Mouse (Mus musculus) MEL (cell line): Measurements from ENCODE around the gene Olfr538. TPM values are rescaled to one million over a fixed set of nuclear protein-coding genes. Genes with fewer than 3 reads are reported as not detected.
"Not testable (repeated sequence)": the region's sequence is repeated elsewhere in the genome, so short reads cannot be mapped to it uniquely, and the experiment has no call there.

Experiments used
- DNase-seq: peaks from one replicate; pipeline ENCODE4 v3.0.0; 2011; ENCODE audit warnings: low read depth, low spot score
- H3K27ac ChIP-seq: 2 replicates; pipeline ENCODE4 v1.5.1; 2012; ENCODE audit warnings: low read depth, mild to moderate bottlenecking, control low read depth, low read length, moderate library complexity; ENCODE audit not compliant: control insufficient read depth
- H3K27me3 ChIP-seq, 2 experiments: fragments of 150-350 bp in 1 of 2; sonication (generic) in 1 of 2; 2 replicates each; pipeline ENCODE4 v1.6.1; 2012; ENCODE audit warnings: low read length in 2 of 2, mild to moderate bottlenecking in 2 of 2, improper control_type of control experiment in 1 of 2, moderate library complexity in 1 of 2; ENCODE audit not compliant: insufficient read depth in 2 of 2, control insufficient read depth in 1 of 2
- H3K36me3 ChIP-seq, 2 experiments: 2 replicates each; pipeline ENCODE4 v1.6.1; 2012 to 2014; ENCODE audit warnings: low read length in 2 of 2, improper control_type of control experiment in 1 of 2, inconsistent platforms in 1 of 2, mild to moderate bottlenecking in 1 of 2; ENCODE audit not compliant: insufficient read depth in 2 of 2, control insufficient read depth in 1 of 2
- H3K4me1 ChIP-seq, 2 experiments: fragments of 150-350 bp in 1 of 2; sonication (generic) in 1 of 2; 2 replicates each; pipeline ENCODE4 v1.6.1; 2012; ENCODE audit warnings: low read length in 2 of 2, improper control_type of control experiment in 1 of 2, mild to moderate bottlenecking in 1 of 2; ENCODE audit not compliant: insufficient read depth in 2 of 2, control insufficient read depth in 1 of 2
- H3K4me3 ChIP-seq, 2 experiments: fragments of 150-350 bp in 1 of 2; sonication (generic) in 1 of 2; 2 replicates each; pipeline ENCODE4 v1.5.1; 2012; ENCODE audit warnings: low read depth in 2 of 2, low read length in 2 of 2, mild to moderate bottlenecking in 2 of 2, moderate library complexity in 2 of 2, control low read depth in 1 of 2, improper control_type of control experiment in 1 of 2; ENCODE audit not compliant: control insufficient read depth in 1 of 2, insufficient read depth in 1 of 2
- H3K79me2 ChIP-seq: 2 replicates; pipeline ENCODE4 v1.6.1; 2012; ENCODE audit warnings: mild to moderate bottlenecking, low read length, moderate library complexity; ENCODE audit not compliant: control insufficient read depth, poor library complexity, insufficient read depth
- H3K9ac ChIP-seq: 2 replicates; pipeline ENCODE4 v1.6.1; 2012; ENCODE audit warnings: low read depth, mild to moderate bottlenecking, control low read depth, low read length, moderate library complexity; ENCODE audit not compliant: control insufficient read depth, poor library complexity, severe bottlenecking
- H3K9me3 ChIP-seq: fragments of 150-350 bp; sonication (generic); replicated peaks from 2 replicates; pipeline ENCODE4 v1.6.1; 2012; ENCODE audit warnings: mild to moderate bottlenecking, low read length, improper control_type of control experiment, moderate library complexity; ENCODE audit not compliant: insufficient read depth
- CTCF ChIP-seq, 3 experiments: IDR thresholded peaks in 2 of 3; conservative IDR thresholded peaks in 1 of 3; 2 replicates each; pipeline ENCODE4 v1.5.1; 2011 to 2012; ENCODE audit warnings: low read length in 3 of 3, low read depth in 2 of 3, mild to moderate bottlenecking in 2 of 3, improper control_type of control experiment in 1 of 3, inconsistent platforms in 1 of 3, mixed read lengths in 1 of 3, moderate library complexity in 1 of 3; ENCODE audit not compliant: control insufficient read depth in 1 of 3, insufficient read depth in 1 of 3, poor library complexity in 1 of 3, severe bottlenecking in 1 of 3
- E2F4 ChIP-seq: IDR thresholded peaks from 2 replicates; pipeline ENCODE4 v1.6.1; 2011; ENCODE audit warnings: low read depth, low read length, improper control_type of control experiment, borderline replicate concordance
- ETS1 ChIP-seq: IDR thresholded peaks from 2 replicates; pipeline ENCODE4 v1.6.1; 2012; ENCODE audit warnings: low read depth, mild to moderate bottlenecking, inconsistent platforms, low read length, improper control_type of control experiment, moderate library complexity
- HCFC1 ChIP-seq: IDR thresholded peaks from 2 replicates; pipeline ENCODE4 v1.6.1; 2012; ENCODE audit warnings: low read depth, mild to moderate bottlenecking, inconsistent platforms, low read length, improper control_type of control experiment, moderate library complexity
- MAFK ChIP-seq: IDR thresholded peaks from 2 replicates; pipeline ENCODE4 v1.6.1; 2011; ENCODE audit warnings: low read depth, mild to moderate bottlenecking, low read length, improper control_type of control experiment, borderline replicate concordance
- MXI1 ChIP-seq: IDR thresholded peaks from 2 replicates; pipeline ENCODE4 v1.6.1; 2011; ENCODE audit warnings: mild to moderate bottlenecking, low read depth, low read length, improper control_type of control experiment
- NRF1 ChIP-seq: IDR thresholded peaks from 2 replicates; pipeline ENCODE4 v1.6.1; 2014; ENCODE audit warnings: low read depth, mild to moderate bottlenecking, inconsistent platforms, low read length, improper control_type of control experiment, moderate library complexity; ENCODE audit not compliant: poor library complexity, insufficient read depth, severe bottlenecking
- TAL1 ChIP-seq: IDR thresholded peaks from 2 replicates; pipeline ENCODE4 v1.6.1; 2012; ENCODE audit warnings: mild to moderate bottlenecking, inconsistent platforms, low read length, moderate library complexity, mixed read lengths
- USF1 ChIP-seq: IDR thresholded peaks from 2 replicates; pipeline ENCODE4 v1.6.1; 2014; ENCODE audit warnings: low read depth, mild to moderate bottlenecking, inconsistent platforms, low read length, improper control_type of control experiment, moderate library complexity
- ZMIZ1 ChIP-seq: IDR thresholded peaks from 2 replicates; pipeline ENCODE4 v1.6.1; 2012; ENCODE audit warnings: low read depth, mild to moderate bottlenecking, inconsistent platforms, low read length, improper control_type of control experiment, moderate library complexity
- polyA plus RNA-seq, 2 experiments: library from polyadenylated mRNA; stranded (reverse) in 1 of 2; unstranded in 1 of 2; fragments of >175 nt in 1 of 2; fragments of >200 nt in 1 of 2; gene quantifications; 2 replicates each; pipeline versions ENCODE4 v1.2.1 to v1.2.4; 2012; ENCODE audit warnings: low replicate concordance in 2 of 2, low read depth in 1 of 2; ENCODE audit not compliant: insufficient read length in 2 of 2, insufficient read depth in 1 of 2, missing spikeins in 1 of 2
- total RNA-seq: library from RNA; depleted of rRNA; stranded (reverse); fragments of 300-350 nt; gene quantifications from 2 replicates; pipeline ENCODE4 v1.2.3, GENCODE M21; 2012; rRNA removed

Olfr538 gene
- not detected in 2 replicates for total RNA-seq
- polyA plus RNA-seq: not detected

GRCm38 (mm10) chr7:140567586-140567985 is at the start of gene Olfr538:
Olfr538 (plus strand) TSS chr7:140567886.
- Histone ChIP-seq H3K9me3 (no peaks in the 10 kb centered on the region), H3K9ac (no peak within 1 kb of the TSS), H3K27ac (no peak within 1 kb of the TSS), H3K4me1 (no peaks in the 10 kb centered on the region), H3K27me3 (no peaks in the 10 kb centered on the region), H3K36me3 (no peaks in the 10 kb centered on the region), H3K79me2 (no peaks in the 10 kb centered on the region), H3K4me3 (no peak within 1 kb of the TSS)
- DNase-seq: no peak
- TF ChIP-seq ZMIZ1 (no peak), MAFK (no peak), NRF1 (no peak), MXI1 (no peak), CTCF (IDR thresholded peaks at IDR 0.05 in 2 of 3, conservative IDR thresholded peaks at IDR 0.05 in 1 of 3; ENCODE audit: control insufficient read depth in 1 of 3, insufficient read depth in 1 of 3, low read depth in 2 of 3, low read length in 3 of 3, poor library complexity in 1 of 3, severe bottlenecking in 1 of 3) (no peak), USF1 (no peak)

- Histone ChIP-seq H3K79me2 (no peaks in the 10 kb centered on the region), H3K36me3 (no peaks in the 10 kb centered on the region), H3K4me1 (no peaks in the 10 kb centered on the region), H3K9me3 (no peaks in the 10 kb centered on the region), H3K27ac (no peak overlapping the region), H3K27me3 (no peaks in the 10 kb centered on the region), H3K9ac (no peak overlapping the region), H3K4me3 (no peak overlapping the region)
- no peak for TF ChIP-seq ETS1
- no peak for TF ChIP-seq TAL1
- TF ChIP-seq E2F4: no peak
- TF ChIP-seq ZMIZ1: no peak
- no peak for TF ChIP-seq HCFC1
- DNase-seq: no peak
Measured at GRCm38 (mm10) chr7:140539746-140540145, 27.9 kb upstream of the Olfr538 start.

DNA sequence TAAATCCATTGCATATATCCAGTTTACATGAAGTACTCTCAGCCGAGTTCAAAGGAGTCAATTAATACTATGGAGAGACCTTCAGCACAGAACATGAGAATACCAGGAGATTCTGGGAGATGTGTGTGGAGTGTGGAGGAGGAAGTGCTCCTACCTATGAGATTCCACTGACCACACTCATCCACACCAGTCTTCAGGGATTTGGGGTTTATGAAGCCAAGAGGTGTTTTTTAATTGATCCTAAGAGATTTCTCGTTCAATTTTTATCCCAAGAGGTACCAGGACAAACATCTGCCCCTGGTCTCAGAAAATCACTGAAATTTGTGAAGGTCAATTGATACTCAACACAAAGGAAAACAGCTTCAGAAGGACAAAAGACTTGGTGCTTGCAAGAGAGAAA is 33.3 kb downstream of the Olfr538 start, which contains the start of gene Olfr46:
Olfr46 (plus strand) TSS at position 301 of the 400 bp plus-strand sequence.
- not testable (repeated sequence) for H3K27me3 ChIP-seq, H3K36me3 ChIP-seq, H3K9me3 ChIP-seq, DNase-seq, H3K4me3 ChIP-seq, H3K4me1 ChIP-seq, H3K9ac ChIP-seq, H3K79me2 ChIP-seq, H3K27ac ChIP-seq

Other genes starting within 250 kb of the Olfr538 start
- not detected in 2 replicates for gene Olfr525, start 247.0 kb upstream of the Olfr538 start, total RNA-seq
- gene Olfr525, start 247.0 kb upstream of the Olfr538 start, polyA plus RNA-seq: under 1 TPM in 1 of 2 experiments, not detected in 1; 0.01 TPM
- not detected in 2 replicates for gene Olfr527, start 233.9 kb upstream of the Olfr538 start, total RNA-seq
- gene Olfr527, start 233.9 kb upstream of the Olfr538 start, polyA plus RNA-seq: not detected
- gene Olfr60, start 206.2 kb upstream of the Olfr538 start, total RNA-seq: not detected in 2 replicates
- gene Olfr60, start 206.2 kb upstream of the Olfr538 start, polyA plus RNA-seq: not detected
- not detected in 2 replicates for gene Olfr530, start 191.6 kb upstream of the Olfr538 start, total RNA-seq
- not detected for gene Olfr530, start 191.6 kb upstream of the Olfr538 start, polyA plus RNA-seq
- gene Olfr531, start 165.0 kb upstream of the Olfr538 start, total RNA-seq: not detected in 2 replicates
- not detected for gene Olfr531, start 165.0 kb upstream of the Olfr538 start, polyA plus RNA-seq
- not detected in 2 replicates for gene Olfr532, start 146.2 kb upstream of the Olfr538 start, total RNA-seq
- gene Olfr532, start 146.2 kb upstream of the Olfr538 start, polyA plus RNA-seq: not detected
- not detected in 2 replicates for gene Olfr533, start 104.5 kb upstream of the Olfr538 start, total RNA-seq
- gene Olfr533, start 104.5 kb upstream of the Olfr538 start, polyA plus RNA-seq: not detected
- not detected in 2 replicates for gene Olfr535, start 83.7 kb upstream of the Olfr538 start, total RNA-seq
- gene Olfr535, start 83.7 kb upstream of the Olfr538 start, polyA plus RNA-seq: not detected
- not detected in 2 replicates for gene Olfr536, start 60.5 kb upstream of the Olfr538 start, total RNA-seq
- not detected for gene Olfr536, start 60.5 kb upstream of the Olfr538 start, polyA plus RNA-seq
- gene Olfr46, start 33.4 kb downstream of the Olfr538 start, total RNA-seq: not detected in 2 replicates
- not detected for gene Olfr46, start 33.4 kb downstream of the Olfr538 start, polyA plus RNA-seq
- gene Olfr61, start 61.1 kb downstream of the Olfr538 start, total RNA-seq: not detected in 2 replicates
- gene Olfr61, start 61.1 kb downstream of the Olfr538 start, polyA plus RNA-seq: not detected
- gene Olfr53, start 78.6 kb downstream of the Olfr538 start, total RNA-seq: not detected in 2 replicates
- not detected for gene Olfr53, start 78.6 kb downstream of the Olfr538 start, polyA plus RNA-seq
- gene Olfr539, start 92.0 kb downstream of the Olfr538 start, total RNA-seq: not detected in 2 replicates
- gene Olfr539, start 92.0 kb downstream of the Olfr538 start, polyA plus RNA-seq: not detected
- not detected in 2 replicates for gene Olfr45, start 114.1 kb downstream of the Olfr538 start, total RNA-seq
- not detected for gene Olfr45, start 114.1 kb downstream of the Olfr538 start, polyA plus RNA-seq
- gene Olfr541, start 129.4 kb downstream of the Olfr538 start, total RNA-seq: not detected in 2 replicates
- not detected for gene Olfr541, start 129.4 kb downstream of the Olfr538 start, polyA plus RNA-seq
- gene Cyp2e1, start 195.9 kb downstream of the Olfr538 start, total RNA-seq: not detected in 2 replicates
- gene Cyp2e1, start 195.9 kb downstream of the Olfr538 start, polyA plus RNA-seq: not detected
- gene Syce1, start 220.0 kb downstream of the Olfr538 start, total RNA-seq: not detected in 2 replicates
- not detected for gene Syce1, start 220.0 kb downstream of the Olfr538 start, polyA plus RNA-seq